Mouse (Mus musculus): ENCODE results near the gene Acbd7. TPM values are rescaled to one million over a fixed set of nuclear protein-coding genes. Genes with fewer than 3 reads are reported as not detected.

The Acbd7 gene
- polyA plus RNA-seq (2016; fragmentation: Nextera tagmentation; extraction: Ambion mirVana), result 0.41 TPM in 1 of 2 replicates, not detected in the other

DNA sequence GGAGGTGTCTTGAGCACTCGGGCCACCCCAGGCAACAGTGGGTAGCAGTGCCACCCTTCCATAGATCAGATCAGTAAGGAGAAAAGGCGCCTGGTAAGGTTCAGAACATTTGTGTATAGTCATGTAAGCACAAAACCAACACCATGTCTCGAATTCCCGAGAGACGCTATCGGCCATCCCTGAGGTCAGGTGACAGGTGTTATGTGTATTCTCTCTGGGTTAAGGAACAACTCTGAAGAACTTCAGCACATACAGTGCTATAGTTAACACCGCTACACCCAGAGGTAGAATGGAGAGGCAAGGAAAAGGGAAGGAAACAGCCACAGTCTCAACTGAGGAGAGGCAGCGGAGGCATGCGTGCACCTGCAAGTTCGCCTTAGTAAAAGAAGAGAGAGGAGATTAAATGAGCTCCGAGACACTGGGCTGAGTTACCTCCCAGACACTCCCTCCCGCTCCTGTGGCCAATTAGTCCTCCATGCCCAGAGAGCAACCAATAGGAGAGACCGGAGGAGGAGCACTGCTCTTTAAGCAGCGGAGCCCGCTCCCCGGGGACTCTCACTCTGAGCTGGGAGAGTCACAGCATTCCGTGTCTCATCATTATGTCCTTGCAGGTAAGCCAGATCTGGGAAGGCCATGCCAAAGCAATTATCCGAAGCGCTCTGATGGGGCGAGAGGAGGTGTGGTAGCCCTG is at the start of gene Acbd7:
TSS of gene Acbd7 (plus strand) at position 558 of the 691 bp plus-strand sequence.
- peaks cover 21% of the 10 kb centered on the region for H3K4me1 ChIP-seq
- no peak within 1 kb of the TSS for H3K27ac ChIP-seq (replicated peaks)
- WGBS, result 7% methylated on average over 20 of the region's 20 CpGs
- DNase-seq (ENCODE audit: low spot score), result peak; percentile 56
- H3K9me3 ChIP-seq (replicated peaks), result no peaks in the 10 kb centered on the region
- H3K27me3 ChIP-seq (ENCODE audit: low read depth, poor library complexity, severe bottlenecking), result peaks cover 23% of the 10 kb centered on the region
- H3K4me3 ChIP-seq, result peak within 1 kb of the TSS; percentile 51
- H3K36me3 ChIP-seq, result no peaks in the 10 kb centered on the region

DNA sequence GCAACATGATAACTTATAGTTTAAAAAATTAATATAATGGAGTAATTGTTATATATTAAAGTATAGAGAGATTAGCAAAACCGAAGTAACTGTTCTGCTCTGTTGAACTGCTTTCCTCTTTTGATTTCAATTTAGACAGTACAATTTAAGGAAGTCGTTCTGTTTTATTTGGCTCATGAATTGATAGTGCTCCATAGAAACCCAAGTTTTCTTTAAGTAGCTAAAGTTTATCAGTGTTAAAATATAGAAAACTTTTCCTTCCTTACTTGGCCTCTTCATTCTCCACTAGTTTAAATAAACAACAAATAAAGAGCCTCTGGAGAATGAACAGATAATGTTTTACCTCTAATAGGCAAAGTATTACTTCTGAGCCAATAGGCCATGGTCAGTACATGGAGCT is 49.7 kb upstream of the Acbd7 start:
- peaks cover 21% of the 10 kb centered on the region for H3K4me1 ChIP-seq
- DNase-seq (ENCODE audit: low spot score), result no peak
- H3K36me3 ChIP-seq, result no peaks in the 10 kb centered on the region
- H3K27ac ChIP-seq (replicated peaks), result no peak overlapping the region
- H3K9me3 ChIP-seq (replicated peaks), result no peaks in the 10 kb centered on the region
- WGBS, result 93% methylated on average over 2 of the region's 2 CpGs
- no peaks in the 10 kb centered on the region for H3K27me3 ChIP-seq (ENCODE audit: low read depth, poor library complexity, severe bottlenecking)
- no peak overlapping the region for H3K4me3 ChIP-seq

DNA sequence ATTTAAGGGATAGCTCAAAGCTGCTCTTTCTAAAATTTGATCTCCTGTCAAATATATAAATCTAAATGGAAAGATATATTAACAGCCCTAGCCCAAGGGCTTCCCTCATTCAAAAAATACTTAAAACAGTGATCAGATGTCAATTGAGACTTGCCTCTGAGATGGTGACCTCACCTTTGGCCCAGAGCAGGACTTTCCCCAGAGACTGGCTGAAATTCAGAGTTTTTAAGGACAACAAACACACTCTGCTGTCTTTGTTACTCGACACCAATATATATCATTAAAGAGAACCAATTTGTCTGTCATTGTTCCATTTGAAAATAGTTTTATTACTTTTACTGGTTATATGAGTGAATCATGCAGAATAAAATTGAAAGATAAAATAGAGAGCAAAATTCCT is 46.4 kb upstream of the Acbd7 start:
- Histone ChIP-seq H3K36me3 (no peaks in the 10 kb centered on the region), H3K4me3 (no peak overlapping the region), H3K27ac (replicated peaks) (no peak overlapping the region), H3K4me1 (peaks cover 10% of the 10 kb centered on the region), H3K27me3 (ENCODE audit: low read depth, poor library complexity, severe bottlenecking) (no peaks in the 10 kb centered on the region), H3K9me3 (replicated peaks) (no peaks in the 10 kb centered on the region)
- WGBS, result 87% methylated on average over 1 of the region's 1 CpGs
- no peak for DNase-seq (ENCODE audit: low spot score)

DNA sequence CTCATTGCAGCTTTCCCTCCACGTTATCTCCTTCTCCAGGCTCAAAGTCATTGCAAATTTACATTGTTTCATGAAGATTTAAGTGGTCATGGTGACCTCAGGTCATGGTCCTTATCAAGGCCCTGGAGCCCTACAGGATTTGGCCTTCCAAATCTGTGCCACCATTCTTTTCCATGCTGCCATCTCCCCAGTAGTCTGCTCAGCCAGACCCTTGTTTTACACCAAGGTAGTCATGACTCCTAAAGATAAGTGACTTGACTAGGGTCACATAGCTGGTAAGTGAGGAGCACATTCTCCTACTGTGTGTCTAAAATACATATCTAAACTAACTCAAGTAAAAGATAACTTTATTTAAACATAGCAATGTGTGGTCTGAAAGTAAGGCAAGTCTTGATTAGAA is 43.8 kb upstream of the Acbd7 start:
- Histone ChIP-seq H3K4me1 (no peaks in the 10 kb centered on the region), H3K27ac (replicated peaks) (no peak overlapping the region), H3K4me3 (no peak overlapping the region), H3K27me3 (ENCODE audit: low read depth, poor library complexity, severe bottlenecking) (no peaks in the 10 kb centered on the region), H3K9me3 (replicated peaks) (no peaks in the 10 kb centered on the region), H3K36me3 (no peaks in the 10 kb centered on the region)
- WGBS, result 77% methylated on average over 1 of the region's 1 CpGs
- DNase-seq (ENCODE audit: low spot score), result no peak

DNA sequence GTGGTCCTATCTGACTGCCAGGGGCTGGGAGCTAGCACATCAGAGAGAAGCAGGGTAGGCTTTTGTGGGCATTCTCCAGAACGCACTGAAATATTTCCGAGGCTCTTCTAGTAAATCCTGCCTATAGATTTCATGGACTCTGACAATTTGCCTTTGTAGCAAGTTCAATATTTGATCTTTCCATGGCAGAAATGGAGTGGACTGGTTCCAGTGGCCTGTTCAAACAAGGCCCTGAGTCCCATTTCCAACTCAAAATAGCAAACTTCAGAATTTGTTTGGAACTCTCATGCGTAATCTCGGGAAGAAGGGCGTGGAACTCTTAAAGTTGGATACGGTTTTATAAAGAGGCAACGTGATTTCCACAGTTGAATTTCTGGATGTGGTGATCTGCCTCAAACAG is 40.1 kb upstream of the Acbd7 start:
- H3K27ac ChIP-seq (replicated peaks), result no peak overlapping the region
- H3K9me3 ChIP-seq (replicated peaks), result no peaks in the 10 kb centered on the region
- WGBS, result 90% methylated on average over 7 of the region's 7 CpGs
- no peak overlapping the region for H3K4me3 ChIP-seq
- no peak for DNase-seq (ENCODE audit: low spot score)
- H3K4me1 ChIP-seq, result no peaks in the 10 kb centered on the region
- H3K27me3 ChIP-seq (ENCODE audit: low read depth, poor library complexity, severe bottlenecking), result no peaks in the 10 kb centered on the region
- no peaks in the 10 kb centered on the region for H3K36me3 ChIP-seq

DNA sequence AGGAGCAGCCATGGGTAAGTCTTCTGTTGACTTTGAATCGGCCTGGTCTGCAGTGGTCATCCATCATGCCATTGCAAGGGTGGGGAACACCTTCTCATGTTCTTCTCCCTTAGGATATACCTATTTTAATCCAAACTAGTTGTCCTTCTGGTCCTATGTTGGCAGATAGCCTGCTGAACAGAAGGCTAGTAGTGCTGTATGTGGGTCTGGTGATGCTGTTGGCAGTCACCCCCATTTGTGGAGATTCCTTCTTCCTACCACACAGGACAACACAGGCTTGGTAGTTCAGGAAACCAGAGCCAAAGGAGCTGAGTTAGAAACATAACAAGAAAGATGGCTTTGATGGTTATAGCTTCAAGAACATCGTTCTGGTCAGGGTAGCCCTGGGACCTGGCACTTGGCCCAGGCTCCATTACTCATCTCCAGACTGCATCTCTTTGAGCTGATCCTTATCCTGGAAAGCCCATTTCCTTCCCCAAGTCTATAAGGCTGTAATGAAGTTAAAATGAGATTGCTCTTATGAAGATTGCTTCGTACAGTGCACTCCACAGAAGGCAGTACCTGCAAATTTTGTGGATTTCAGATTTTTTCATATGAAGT is 30.4 kb upstream of the Acbd7 start:
- no peaks in the 10 kb centered on the region for H3K4me1 ChIP-seq
- no peaks in the 10 kb centered on the region for H3K27me3 ChIP-seq (ENCODE audit: low read depth, poor library complexity, severe bottlenecking)
- H3K27ac ChIP-seq (replicated peaks), result no peak overlapping the region
- 95% methylated on average over 3 of the region's 3 CpGs for WGBS
- no peak overlapping the region for H3K4me3 ChIP-seq
- no peak for DNase-seq (ENCODE audit: low spot score)
- H3K36me3 ChIP-seq, result peaks cover 33% of the 10 kb centered on the region
- H3K9me3 ChIP-seq (replicated peaks), result no peaks in the 10 kb centered on the region

DNA sequence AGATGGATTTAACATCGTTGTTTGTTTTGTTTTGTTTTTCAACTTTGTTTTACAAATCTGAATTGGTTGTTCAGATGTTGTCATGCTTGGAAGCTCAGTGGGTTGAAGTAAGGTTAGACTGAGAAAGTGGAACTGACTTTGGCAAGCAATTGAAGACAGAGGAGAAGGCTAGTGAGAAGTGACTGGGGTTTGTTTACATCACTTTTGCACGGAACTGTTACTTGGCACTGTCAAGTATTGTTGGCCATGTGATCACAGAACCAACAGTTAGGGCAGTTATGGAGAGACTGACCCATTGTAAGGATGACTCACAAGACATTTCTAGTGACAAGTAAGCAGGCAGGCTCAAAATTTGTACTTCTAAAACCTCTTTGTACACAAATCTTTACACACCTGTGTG is 12.8 kb upstream of the Acbd7 start:
- Histone ChIP-seq H3K4me1 (no peaks in the 10 kb centered on the region), H3K4me3 (no peak overlapping the region), H3K36me3 (peaks cover 76% of the 10 kb centered on the region), H3K27me3 (ENCODE audit: low read depth, poor library complexity, severe bottlenecking) (no peaks in the 10 kb centered on the region), H3K27ac (replicated peaks) (no peak overlapping the region), H3K9me3 (replicated peaks) (no peaks in the 10 kb centered on the region)
- no peak for DNase-seq (ENCODE audit: low spot score)
- 96% methylated on average over 2 of the region's 2 CpGs for WGBS

DNA sequence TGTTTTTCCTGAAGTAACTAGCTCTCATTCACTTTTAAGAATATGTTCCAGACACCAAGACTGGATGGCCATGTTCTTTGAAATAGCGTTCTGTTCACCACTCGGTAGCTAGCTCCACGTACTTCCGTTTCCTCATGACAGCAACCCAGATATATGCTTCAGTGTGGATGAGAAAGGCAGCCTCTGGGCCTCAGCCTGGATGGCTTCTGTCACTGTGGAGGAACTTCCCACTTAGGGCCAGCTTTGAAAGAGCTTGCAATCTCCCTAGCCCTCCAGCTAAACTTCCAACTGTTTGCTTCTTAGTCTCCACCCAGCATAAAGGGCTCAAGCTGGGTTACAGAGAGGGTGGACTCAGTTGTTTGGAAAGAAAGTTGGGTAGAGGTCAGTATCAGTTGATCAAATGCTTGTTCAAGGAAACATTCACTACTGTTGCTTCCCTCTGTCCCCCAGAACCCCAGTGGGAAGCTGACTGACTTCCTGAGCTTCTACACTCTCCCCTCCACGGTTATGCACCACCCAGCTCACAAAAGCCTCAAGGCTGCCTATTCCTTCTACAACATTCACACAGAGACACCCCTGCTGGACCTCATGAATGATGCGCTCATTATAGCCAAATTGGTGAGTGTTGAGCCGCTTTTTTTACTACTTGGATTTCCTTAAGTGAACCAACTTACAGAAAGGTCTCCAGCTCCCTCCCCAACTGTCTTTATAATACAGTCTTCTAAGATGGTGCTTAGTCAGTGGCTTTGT is 11.4 kb upstream of the Acbd7 start:
- Histone ChIP-seq H3K9me3 (replicated peaks) (no peaks in the 10 kb centered on the region), H3K27ac (replicated peaks) (no peak overlapping the region), H3K4me3 (no peak overlapping the region), H3K4me1 (no peaks in the 10 kb centered on the region), H3K36me3 (peaks cover 76% of the 10 kb centered on the region), H3K27me3 (ENCODE audit: low read depth, poor library complexity, severe bottlenecking) (no peaks in the 10 kb centered on the region)
- no peak for DNase-seq (ENCODE audit: low spot score)
- WGBS, result 94% methylated on average over 7 of the region's 7 CpGs

DNA sequence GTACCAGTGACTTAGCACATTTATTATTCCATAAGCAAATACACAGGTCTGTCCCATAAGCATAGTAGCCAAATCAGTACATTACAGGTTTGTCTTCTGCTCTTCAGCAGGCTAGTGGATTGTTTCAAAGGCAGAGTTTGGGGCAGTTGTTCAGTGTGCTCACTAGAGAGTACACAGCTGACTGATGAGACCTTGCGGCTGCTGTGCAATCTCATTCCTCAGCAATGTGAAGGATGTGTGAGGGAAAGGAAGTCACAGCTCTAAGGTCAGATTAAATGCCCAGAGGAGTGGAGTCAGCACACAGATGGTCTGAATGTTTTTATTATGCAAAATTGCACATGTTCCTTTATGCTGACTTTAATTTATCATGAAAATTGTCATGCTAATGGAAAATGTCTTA is 9.4 kb upstream of the Acbd7 start:
- H3K27ac ChIP-seq (replicated peaks), result no peak overlapping the region
- H3K36me3 ChIP-seq, result peaks cover 77% of the 10 kb centered on the region
- 91% methylated on average over 1 of the region's 1 CpGs for WGBS
- peaks cover 10% of the 10 kb centered on the region for H3K4me1 ChIP-seq
- H3K9me3 ChIP-seq (replicated peaks), result no peaks in the 10 kb centered on the region
- H3K4me3 ChIP-seq, result no peak overlapping the region
- no peak for DNase-seq (ENCODE audit: low spot score)
- no peaks in the 10 kb centered on the region for H3K27me3 ChIP-seq (ENCODE audit: low read depth, poor library complexity, severe bottlenecking)

DNA sequence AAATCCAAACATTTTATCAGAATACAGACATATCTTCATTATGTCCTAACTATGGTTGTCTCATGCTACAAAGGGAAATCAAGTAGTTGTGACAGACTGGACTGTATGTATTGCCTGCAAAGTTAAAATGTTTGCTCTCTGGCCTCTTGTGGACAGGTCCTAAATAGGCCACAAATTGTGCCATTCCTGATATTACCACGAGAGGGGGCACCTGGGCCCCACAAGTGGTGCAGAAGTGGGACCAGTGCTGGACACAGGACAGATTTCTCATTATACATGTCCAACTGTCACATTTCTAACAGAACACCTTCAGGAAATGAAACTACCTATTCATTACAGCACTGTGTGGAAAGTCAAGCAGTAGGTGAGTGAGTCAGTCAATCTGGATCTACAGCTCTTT is 8.6 kb upstream of the Acbd7 start:
- peaks cover 71% of the 10 kb centered on the region for H3K36me3 ChIP-seq
- H3K27ac ChIP-seq (replicated peaks), result no peak overlapping the region

DNA sequence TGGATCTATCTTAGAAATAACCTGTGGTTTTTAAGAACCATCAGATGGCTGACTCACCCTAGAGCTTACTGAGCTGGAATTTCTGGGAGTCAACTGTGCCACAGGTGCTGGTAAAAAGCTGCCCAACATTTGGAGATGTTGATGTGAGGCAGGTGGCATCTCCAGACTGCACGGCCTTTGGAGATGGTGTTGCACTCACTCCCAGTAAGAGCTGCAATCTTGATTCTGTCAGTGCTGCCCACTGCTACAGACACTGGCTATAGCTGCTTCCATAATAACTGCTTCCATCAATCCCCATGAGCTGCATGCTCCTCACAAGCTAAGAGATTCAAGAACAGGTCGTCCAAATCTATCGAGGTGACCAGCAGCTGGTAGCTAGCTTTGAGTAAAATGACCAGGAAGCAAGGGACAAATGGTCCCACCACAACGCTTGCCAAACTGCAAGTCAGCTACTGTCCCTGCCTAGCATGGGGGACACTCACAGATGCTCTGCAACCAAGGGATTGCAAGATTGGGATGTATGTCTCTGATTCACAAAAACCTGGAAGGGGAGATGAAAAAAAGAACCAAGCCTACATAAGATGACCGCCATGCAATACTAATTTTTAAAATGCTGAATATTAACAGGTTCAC is 4.8 kb upstream of the Acbd7 start:
- Histone ChIP-seq H3K36me3 (peaks cover 34% of the 10 kb centered on the region), H3K9me3 (replicated peaks) (no peaks in the 10 kb centered on the region), H3K27me3 (ENCODE audit: low read depth, poor library complexity, severe bottlenecking) (peaks cover 9% of the 10 kb centered on the region), H3K4me3 (peak overlapping the region; percentile 78), H3K27ac (replicated peaks) (no peak overlapping the region), H3K4me1 (peaks cover 21% of the 10 kb centered on the region)
- 86% methylated on average over 5 of the region's 5 CpGs for WGBS
- DNase-seq (ENCODE audit: low spot score), result no peak

More for the DNA sequence above, 8.6 kb upstream of the Acbd7 start:
- Histone ChIP-seq H3K4me1 (peaks cover 12% of the 10 kb centered on the region), H3K4me3 (no peak overlapping the region), H3K9me3 (replicated peaks) (no peaks in the 10 kb centered on the region), H3K27me3 (ENCODE audit: low read depth, poor library complexity, severe bottlenecking) (no peaks in the 10 kb centered on the region)
- WGBS, result 57% methylated on average over 1 of the region's 1 CpGs
- peak; percentile 28 for DNase-seq (ENCODE audit: low spot score)

DNA sequence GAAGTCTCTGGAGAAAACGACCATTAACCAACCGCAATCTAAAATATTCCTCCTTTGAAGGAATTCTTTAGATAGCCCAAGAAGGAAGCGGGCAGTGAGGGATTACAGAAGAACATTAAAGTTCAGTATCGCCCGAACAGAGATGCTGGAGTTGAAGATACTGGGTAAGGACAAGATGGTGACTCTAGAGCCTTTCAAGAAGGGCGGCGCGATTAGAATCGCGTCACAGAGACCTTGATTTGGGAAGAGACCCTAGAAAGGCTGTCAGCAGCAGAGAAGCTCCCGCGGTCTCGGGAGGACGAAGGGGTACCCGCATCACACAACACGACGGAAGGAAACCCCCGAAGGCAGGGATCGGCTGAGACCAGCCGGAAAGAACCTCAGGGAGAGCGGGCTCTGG is 3.9 kb upstream of the Acbd7 start:
- peaks cover 30% of the 10 kb centered on the region for H3K36me3 ChIP-seq
- H3K27me3 ChIP-seq (ENCODE audit: low read depth, poor library complexity, severe bottlenecking), result peaks cover 17% of the 10 kb centered on the region
- H3K27ac ChIP-seq (replicated peaks), result peak overlapping the region; percentile 91
- DNase-seq (ENCODE audit: low spot score), result no peak
- WGBS, result 4% methylated on average over 21 of the region's 21 CpGs
- H3K4me1 ChIP-seq, result peaks cover 23% of the 10 kb centered on the region
- no peaks in the 10 kb centered on the region for H3K9me3 ChIP-seq (replicated peaks)
- H3K4me3 ChIP-seq, result peak overlapping the region; percentile 78
